Mouse (Mus musculus) c-Kit-positive CD71-positive TER-119-positive erythroid progenitor cells, embryonic 14.5 days (primary cell): ENCODE measurements around the gene Zbtb37.

ENCODE experiments used
- DNase-seq: peaks from one replicate; pipeline ENCODE4 v3.0.0-alpha.2; 2013; ENCODE audit warnings: low spot score

The Zbtb37 gene

GRCm38 (mm10) chr1:160978071-160978735 lies 56.4 kb downstream of the Zbtb37 start, which contains the start of gene Serpinc1:
Serpinc1 (plus strand) TSS chr1:160978585.
- no peak for DNase-seq

GRCm38 (mm10) chr1:160968643-160969042 lies 66.0 kb downstream of the Zbtb37 start:
- no peak for DNase-seq

GRCm38 (mm10) chr1:160967268-160967667 lies 67.4 kb downstream of the Zbtb37 start:
- no peak for DNase-seq

GRCm38 (mm10) chr1:160963199-160963598 lies 71.5 kb downstream of the Zbtb37 start:
- no peak for DNase-seq
